Mouse (Mus musculus) liver, embryonic 14.5 days (tissue): ENCODE data around the gene 1700034J05Rik. TPM values are rescaled to one million over a fixed set of nuclear protein-coding genes. Genes with fewer than 3 reads are reported as not detected.

Experiments used
- ATAC-seq: fragments of 200-750 bp; cut with Nextera tagmentation; 2 replicates; pipeline ENCODE4 v1.8.0; 2017; ENCODE audit warnings: moderate number of reproducible peaks, mild to moderate bottlenecking, moderate library complexity; ENCODE audit not compliant: insufficient read depth
- DNase-seq, 3 experiments: peaks; one replicate each; pipeline ENCODE4 v3.0.0-alpha.2; 2012 to 2013; ENCODE audit warnings: low read depth in 3 of 3, low spot score in 3 of 3
- H3K27ac ChIP-seq: fragments of 300-500 bp; sonication (generic); 2 replicates; pipeline ENCODE4 v1.5.1; 2014; ENCODE audit warnings: moderate library complexity, mild to moderate bottlenecking, control low read depth, inconsistent platforms
- H3K27me3 ChIP-seq: fragments of 300-500 bp; sonication (generic); 2 replicates; pipeline ENCODE4 v1.6.1; 2014; ENCODE audit warnings: mild to moderate bottlenecking, low read length, moderate library complexity; ENCODE audit not compliant: control insufficient read depth, insufficient read depth
- H3K36me3 ChIP-seq: fragments of 300-500 bp; sonication (generic); replicated peaks from 2 replicates; pipeline ENCODE4 v1.6.1; 2014; ENCODE audit warnings: low read depth; ENCODE audit not compliant: control insufficient read depth, insufficient read depth
- H3K4me1 ChIP-seq, 2 experiments: fragments of 200-500 bp in 1 of 2; fragments of 300-500 bp in 1 of 2; sonication (generic) in 1 of 2; replicated peaks; 2 replicates each; pipeline ENCODE4 v1.6.1; 2012 to 2014; ENCODE audit warnings: antibody characterized with exemption in 1 of 2, inconsistent platforms in 1 of 2, low read length in 1 of 2; ENCODE audit not compliant: control insufficient read depth in 2 of 2, insufficient read depth in 2 of 2
- H3K4me2 ChIP-seq: fragments of 300-500 bp; sonication (generic); 2 replicates; pipeline ENCODE4 v1.6.1; 2014; ENCODE audit warnings: low read depth, mild to moderate bottlenecking, control low read depth, moderate library complexity
- H3K4me3 ChIP-seq, 2 experiments: fragments of 200-500 bp in 1 of 2; fragments of 300-500 bp in 1 of 2; sonication (generic) in 1 of 2; 2 replicates each; pipeline ENCODE4 v1.5.1; 2012 to 2014; ENCODE audit warnings: low read depth in 2 of 2, low read length in 2 of 2, mild to moderate bottlenecking in 2 of 2, control low read depth in 1 of 2, inconsistent platforms in 1 of 2, moderate library complexity in 1 of 2; ENCODE audit not compliant: insufficient read depth in 1 of 2
- H3K9ac ChIP-seq: fragments of 300-500 bp; sonication (generic); replicated peaks from 2 replicates; pipeline ENCODE4 v1.6.1; 2014; ENCODE audit warnings: mild to moderate bottlenecking, control low read depth, moderate library complexity
- H3K9me3 ChIP-seq: fragments of 300-500 bp; sonication (generic); 2 replicates; pipeline ENCODE4 v1.6.1; 2016; ENCODE audit warnings: low read length, mixed read lengths; ENCODE audit not compliant: control insufficient read depth
- CTCF ChIP-seq: IDR thresholded peaks from 2 replicates; pipeline ENCODE4 v1.5.1; 2016; ENCODE audit warnings: antibody characterized with exemption, low read depth, control low read depth
- EP300 ChIP-seq: IDR thresholded peaks from 2 replicates; pipeline ENCODE4 v1.6.1; 2016; ENCODE audit warnings: antibody characterized with exemption, low read depth
- WGBS: fragments of 180-500 bp; shearing (Covaris S2); extraction: QIAGEN DNeasy Blood & Tissue Kit; methylation state at CpG from one replicate; pipeline ENCODE4 v1.1.7; 2014; ENCODE audit not compliant: insufficient replicate concordance; 5-methylcytosine and 5-hydroxymethylcytosine counted together
- polyA plus RNA-seq, 2 experiments: library from polyadenylated mRNA; depleted of rRNA in 1 of 2; stranded (reverse) in 1 of 2; unstranded in 1 of 2; fragments of >200 nt; fragmentation: Nextera tagmentation in 1 of 2; extraction: Ambion mirVana in 1 of 2; gene quantifications; 2 replicates each; pipeline versions ENCODE4 v1.2.1 to v1.2.3; 2012 to 2014

The 1700034J05Rik gene
- polyA plus RNA-seq, 2 experiments: not detected

- 68% methylated on average over 6 of the region's 6 CpGs for WGBS
- ATAC-seq (no peak), DNase-seq (no peak)
- H3K9me3 ChIP-seq: no peaks in the 10 kb centered on the region
- H3K4me1 ChIP-seq: no peaks in the 10 kb centered on the region; a peak in 2 of 4 replicates
- TF ChIP-seq CTCF (no peak), EP300 (no peak)
- no peaks in the 10 kb centered on the region for H3K36me3 ChIP-seq
- no peak overlapping the region for H3K4me2 ChIP-seq
- no peak overlapping the region for H3K27ac ChIP-seq
- no peak overlapping the region for H3K4me3 ChIP-seq
- H3K9ac ChIP-seq: no peak overlapping the region
- no peaks in the 10 kb centered on the region for H3K27me3 ChIP-seq
Observed at GRCm38 (mm10) chr6:146967836-146968235, 13.6 kb upstream of the 1700034J05Rik start.

- 56% methylated on average over 12 of the region's 12 CpGs for WGBS
Observed at GRCm38 (mm10) chr6:146966446-146967019, 12.3 kb upstream of the 1700034J05Rik start.

GRCm38 (mm10) chr6:146965139-146965772, 11.0 kb upstream of the 1700034J05Rik start:
- Histone ChIP-seq H3K4me3 (no peak overlapping the region), H3K36me3 (no peaks in the 10 kb centered on the region), H3K4me2 (no peak overlapping the region), H3K9ac (no peak overlapping the region), H3K27me3 (no peaks in the 10 kb centered on the region), H3K27ac (no peak overlapping the region), H3K4me1 (peaks cover 3 to 20% of the 10 kb centered on the region in 2 experiments; a peak in 3 of 4 replicates), H3K9me3 (no peaks in the 10 kb centered on the region)
- TF ChIP-seq CTCF (no peak), EP300 (no peak)
- 81% methylated on average over 13 of the region's 13 CpGs for WGBS
- no peak for DNase-seq
- ATAC-seq: no peak

More at GRCm38 (mm10) chr6:146966446-146967019, 12.3 kb upstream of the 1700034J05Rik start:
- Histone ChIP-seq H3K4me1 (peaks cover 0 to 11% of the 10 kb centered on the region in 2 experiments; a peak in 2 of 4 replicates), H3K27me3 (no peaks in the 10 kb centered on the region), H3K9ac (no peak overlapping the region), H3K9me3 (no peaks in the 10 kb centered on the region), H3K27ac (no peak overlapping the region), H3K4me3 (no peak overlapping the region), H3K4me2 (no peak overlapping the region), H3K36me3 (no peaks in the 10 kb centered on the region)
- ATAC-seq: no peak
- no peak for DNase-seq
- TF ChIP-seq EP300: no peak
- no peak for TF ChIP-seq CTCF

GRCm38 (mm10) chr6:146963396-146964150, 9.4 kb upstream of the 1700034J05Rik start:
- DNase-seq: no peak
- Histone ChIP-seq H3K27ac (no peak overlapping the region), H3K9me3 (no peaks in the 10 kb centered on the region), H3K4me2 (no peak overlapping the region), H3K4me1 (peaks cover 3 to 25% of the 10 kb centered on the region in 2 experiments; a peak in 3 of 4 replicates), H3K27me3 (no peaks in the 10 kb centered on the region), H3K36me3 (no peaks in the 10 kb centered on the region), H3K4me3 (no peak overlapping the region), H3K9ac (no peak overlapping the region)
- WGBS: 68% methylated on average over 6 of the region's 6 CpGs
- TF ChIP-seq CTCF (no peak), EP300 (no peak)
- no peak for ATAC-seq
